Mouse (Mus musculus): ENCODE data around the gene Pnkp. TPM values are rescaled to one million over a fixed set of nuclear protein-coding genes. Genes with fewer than 3 reads are reported as not detected.

Pnkp gene
- polyA plus RNA-seq (2015; fragmentation: Nextera tagmentation; extraction: Ambion mirVana) = 34.1 and 35.8 TPM in 2 replicates

DNA sequence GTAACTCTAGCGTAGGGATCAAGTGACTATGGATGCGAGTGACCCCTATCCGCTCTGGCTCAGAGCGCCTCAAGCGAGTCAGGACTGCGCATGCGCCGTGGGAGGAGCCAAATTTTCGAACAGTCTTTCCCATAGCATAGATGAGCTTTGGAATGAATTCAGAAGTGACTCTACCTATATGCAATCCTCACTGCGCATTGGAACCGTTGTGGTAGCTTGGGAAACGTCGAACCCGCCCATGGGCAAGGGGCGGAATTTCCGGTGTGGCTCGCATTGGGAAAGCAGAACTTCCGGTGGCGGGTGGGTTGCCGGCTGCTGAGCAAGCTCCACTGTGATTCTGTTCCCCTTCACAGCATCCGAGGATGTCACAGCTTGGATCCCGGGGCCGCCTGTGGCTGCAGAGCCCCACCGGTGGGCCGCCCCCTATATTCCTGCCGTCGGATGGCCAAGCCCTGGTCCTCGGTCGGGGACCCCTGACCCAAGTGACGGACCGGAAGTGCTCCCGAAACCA, at the start of gene Pnkp:
Pnkp (plus strand) TSS at position 98 of the 511 bp plus-strand sequence.
- H3K36me3 ChIP-seq = peaks cover 30% of the 10 kb centered on the region
- WGBS = under 1% methylated on average over 32 of the region's 32 CpGs
- peak within 1 kb of the TSS; percentile 70 for H3K4me3 ChIP-seq
- peak within 1 kb of the TSS; percentile 92 for H3K9ac ChIP-seq
- no peaks in the 10 kb centered on the region for H3K27me3 ChIP-seq
- no peaks in the 10 kb centered on the region for H3K9me3 ChIP-seq
- H3K4me2 ChIP-seq = peak within 1 kb of the TSS; percentile 92
- H3K27ac ChIP-seq = peak within 1 kb of the TSS; percentile 96
- peaks cover 76% of the 10 kb centered on the region for H3K4me1 ChIP-seq (replicated peaks)
- peak; percentile 44 for ATAC-seq (ENCODE audit: low FRiP score)

DNA sequence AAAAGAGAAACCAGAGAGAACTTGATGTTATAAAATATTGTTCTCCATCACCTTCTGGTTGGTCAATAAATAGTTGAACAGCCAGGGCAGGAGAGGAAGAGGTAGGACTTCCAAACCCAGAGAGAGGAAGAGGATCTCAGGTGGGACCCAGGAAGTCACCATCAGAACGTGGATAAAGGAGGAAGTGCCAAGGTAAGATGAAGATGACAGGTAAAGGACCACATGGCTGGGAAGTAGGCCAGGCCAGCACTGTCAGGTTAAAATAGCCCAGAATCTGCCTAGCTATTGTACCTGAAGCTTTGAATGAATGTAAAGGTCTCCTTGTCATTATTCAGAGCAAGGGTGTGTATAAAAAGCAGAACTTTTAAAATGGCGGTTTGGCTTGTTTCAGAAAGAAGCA, 48.0 kb upstream of the Pnkp start:
- H3K9me3 ChIP-seq = no peaks in the 10 kb centered on the region
- H3K27ac ChIP-seq = no peak overlapping the region
- ATAC-seq (ENCODE audit: low FRiP score) = no peak
- no peak overlapping the region for H3K4me3 ChIP-seq
- H3K9ac ChIP-seq = no peak overlapping the region
- H3K4me2 ChIP-seq = no peak overlapping the region
- WGBS = 86% methylated on average over 2 of the region's 2 CpGs
- H3K27me3 ChIP-seq = 0 out of 2 replicates have a peak, but pooled peaks cover 5% of the 10 kb centered on the region
- H3K36me3 ChIP-seq = peaks cover 10% of the 10 kb centered on the region; the same call in 1 of the 2 replicates
- no peaks in the 10 kb centered on the region for H3K4me1 ChIP-seq (replicated peaks)

DNA sequence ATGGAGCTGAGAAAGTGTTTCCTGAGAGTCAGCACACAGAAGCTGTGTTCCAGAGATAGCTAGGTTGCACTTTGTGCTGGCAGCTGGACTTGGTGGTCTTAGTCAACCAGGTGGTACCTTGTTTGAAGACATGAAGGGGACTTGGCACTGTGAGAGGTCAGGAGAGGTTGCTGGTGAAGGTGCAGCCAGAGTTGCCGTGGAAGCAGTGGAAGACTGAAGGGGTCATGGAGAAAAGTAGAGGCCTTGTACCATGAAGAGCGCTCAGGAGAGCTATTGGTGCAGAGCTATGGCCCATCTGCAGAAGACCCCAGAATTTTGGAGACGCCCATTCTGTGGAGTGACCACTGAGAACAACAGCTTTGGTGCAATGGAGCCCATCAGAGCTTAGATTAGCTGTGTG, 47.5 kb upstream of the Pnkp start:
- ATAC-seq (ENCODE audit: low FRiP score) = no peak
- Histone ChIP-seq H3K9ac (no peak overlapping the region), H3K4me1 (replicated peaks) (no peaks in the 10 kb centered on the region), H3K4me3 (no peak overlapping the region), H3K9me3 (no peaks in the 10 kb centered on the region), H3K36me3 (peaks cover 10% of the 10 kb centered on the region; the same call in 1 of the 2 replicates), H3K27me3 (0 out of 2 replicates have a peak, but pooled peaks cover 5% of the 10 kb centered on the region), H3K27ac (no peak overlapping the region), H3K4me2 (no peak overlapping the region)
- WGBS = 89% methylated on average over 3 of the region's 3 CpGs

DNA sequence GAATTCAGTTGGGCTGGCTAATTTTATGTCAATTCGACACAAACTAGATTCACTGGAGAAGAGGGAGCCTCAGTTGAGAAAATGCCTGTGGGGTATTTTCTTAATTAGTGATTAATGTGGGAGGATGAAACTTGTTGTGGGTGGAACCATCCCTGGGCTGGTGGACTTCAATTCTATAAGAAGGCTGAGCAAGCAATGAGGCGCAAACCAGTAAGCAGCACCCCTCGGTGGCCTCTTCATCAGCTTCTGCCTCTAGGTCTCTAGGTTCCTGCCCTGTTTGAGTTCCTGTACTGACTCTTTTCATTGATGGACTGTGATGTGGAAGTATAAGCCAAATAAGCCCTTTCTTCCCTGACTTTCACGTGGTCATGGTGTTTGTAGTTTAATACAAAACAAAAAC, 46.6 kb upstream of the Pnkp start:
- no peak overlapping the region for H3K4me3 ChIP-seq
- no peaks in the 10 kb centered on the region for H3K9me3 ChIP-seq
- H3K4me1 ChIP-seq (replicated peaks) = peaks cover 7% of the 10 kb centered on the region
- no peak for ATAC-seq (ENCODE audit: low FRiP score)
- 0 out of 2 replicates have a peak, but pooled peaks cover 5% of the 10 kb centered on the region for H3K27me3 ChIP-seq
- H3K4me2 ChIP-seq = no peak overlapping the region
- H3K27ac ChIP-seq = no peak overlapping the region
- peaks cover 10% of the 10 kb centered on the region; the same call in 1 of the 2 replicates for H3K36me3 ChIP-seq
- 82% methylated on average over 4 of the region's 4 CpGs for WGBS
- no peak overlapping the region for H3K9ac ChIP-seq

DNA sequence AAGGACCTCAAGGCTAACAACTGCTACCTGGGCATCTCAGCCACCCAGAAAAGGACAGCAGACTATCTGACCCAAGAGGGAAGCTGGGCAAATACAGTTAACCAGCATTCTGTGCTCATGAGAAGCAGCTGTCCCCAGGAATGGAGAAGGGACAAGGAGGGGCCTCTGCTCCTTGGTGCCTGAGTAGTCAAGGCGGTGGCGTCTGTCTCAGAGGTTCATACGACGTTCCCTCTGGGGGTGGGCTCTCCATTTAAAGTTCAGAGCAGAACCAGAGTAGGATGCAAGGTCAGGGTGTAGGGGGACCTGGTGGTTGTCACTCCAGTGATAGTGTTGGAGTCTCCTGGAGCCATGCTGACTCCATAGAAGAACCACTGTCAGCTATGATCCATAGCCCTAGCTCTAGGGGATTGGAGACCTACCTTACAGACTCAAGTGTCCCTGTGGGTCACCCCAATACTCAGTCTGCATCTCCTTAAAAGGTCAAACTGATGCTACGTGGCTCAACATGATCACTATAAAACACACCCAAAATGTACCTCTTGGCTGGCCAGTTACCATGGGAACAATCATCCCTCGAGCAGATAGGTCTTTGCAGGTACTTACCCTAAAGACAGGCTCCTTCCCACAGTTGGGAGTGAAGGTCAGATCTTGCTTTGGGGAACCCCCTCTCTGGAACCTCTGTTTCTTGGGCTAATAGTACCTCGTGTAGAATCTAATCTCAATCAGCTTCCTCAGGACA, 46.0 kb upstream of the Pnkp start:
- Histone ChIP-seq H3K27ac (no peak overlapping the region), H3K4me1 (replicated peaks) (peaks cover 8% of the 10 kb centered on the region), H3K9me3 (no peaks in the 10 kb centered on the region), H3K4me2 (no peak overlapping the region), H3K4me3 (no peak overlapping the region), H3K9ac (no peak overlapping the region), H3K36me3 (peaks cover 10% of the 10 kb centered on the region; the same call in 1 of the 2 replicates), H3K27me3 (0 out of 2 replicates have a peak, but pooled peaks cover 2% of the 10 kb centered on the region)
- WGBS = 95% methylated on average over 7 of the region's 7 CpGs
- no peak for ATAC-seq (ENCODE audit: low FRiP score)

DNA sequence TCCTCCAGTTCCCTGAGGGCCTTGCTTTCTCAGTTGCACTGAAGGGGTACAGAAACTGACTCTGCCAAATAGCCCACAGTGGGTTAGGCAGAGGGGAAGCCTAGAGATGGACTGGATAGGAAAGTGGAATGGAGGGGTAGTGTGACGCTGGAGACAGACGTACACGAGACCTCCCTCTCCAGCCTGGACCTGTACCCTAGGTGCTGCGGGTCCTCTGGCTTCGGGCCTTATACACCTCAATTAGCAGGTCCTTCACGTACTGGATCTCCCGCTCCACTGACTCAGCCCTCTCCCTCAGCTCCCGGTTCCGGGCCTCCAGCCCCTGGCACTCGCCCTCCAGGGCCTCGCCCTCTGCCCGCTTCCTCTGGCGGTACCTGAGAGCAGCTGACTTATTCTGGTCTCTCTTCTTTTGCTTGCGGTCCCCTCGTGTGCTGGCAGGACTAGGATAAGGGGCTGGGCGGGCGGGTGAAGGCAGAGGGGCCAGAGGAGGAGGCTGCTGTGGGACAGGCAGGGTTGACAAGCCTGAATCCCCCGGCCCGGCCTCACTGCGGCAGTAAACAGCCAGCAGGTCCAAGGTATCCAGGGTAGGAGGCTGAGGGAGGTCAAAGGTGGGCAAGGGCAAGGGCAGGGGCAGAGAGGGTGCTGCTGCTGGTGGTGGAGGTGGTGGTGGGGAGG, 44.2 kb upstream of the Pnkp start:
- no peaks in the 10 kb centered on the region for H3K9me3 ChIP-seq
- H3K4me1 ChIP-seq (replicated peaks) = peaks cover 18% of the 10 kb centered on the region
- H3K4me2 ChIP-seq = no peak overlapping the region
- WGBS = 90% methylated on average over 19 of the region's 20 CpGs
- no peak for ATAC-seq (ENCODE audit: low FRiP score)
- peaks cover 10% of the 10 kb centered on the region; the same call in 1 of the 2 replicates for H3K36me3 ChIP-seq
- H3K4me3 ChIP-seq = no peak overlapping the region
- H3K27ac ChIP-seq = no peak overlapping the region
- H3K9ac ChIP-seq = no peak overlapping the region
- H3K27me3 ChIP-seq = no peaks in the 10 kb centered on the region

DNA sequence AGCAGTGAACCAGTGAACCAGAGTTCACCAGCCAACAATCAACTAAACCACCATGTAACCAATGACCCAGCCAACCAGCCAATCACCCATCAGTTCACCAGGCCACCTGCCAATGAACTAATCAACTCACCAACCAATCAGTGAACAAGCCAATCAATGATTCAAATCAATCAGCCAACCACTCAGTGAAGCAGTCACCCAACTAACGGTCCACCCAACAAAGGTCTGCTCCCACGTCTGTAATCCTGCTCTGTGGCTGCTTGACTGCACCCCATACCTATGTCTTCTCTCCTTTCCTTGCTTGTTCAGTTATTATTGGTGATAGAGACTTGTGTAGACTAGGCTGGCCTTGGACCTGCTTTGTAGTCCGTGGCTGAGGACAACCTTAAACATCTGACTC, 43.0 kb upstream of the Pnkp start:
- no peaks in the 10 kb centered on the region for H3K27me3 ChIP-seq
- H3K9ac ChIP-seq = no peak overlapping the region
- H3K9me3 ChIP-seq = no peaks in the 10 kb centered on the region
- no peak overlapping the region for H3K27ac ChIP-seq
- no peak overlapping the region for H3K4me2 ChIP-seq
- H3K4me3 ChIP-seq = no peak overlapping the region
- H3K36me3 ChIP-seq = peaks cover 10% of the 10 kb centered on the region; the same call in 1 of the 2 replicates
- no peak for ATAC-seq (ENCODE audit: low FRiP score)
- H3K4me1 ChIP-seq (replicated peaks) = peaks cover 30% of the 10 kb centered on the region
- 92% methylated on average over 3 of the region's 3 CpGs for WGBS

DNA sequence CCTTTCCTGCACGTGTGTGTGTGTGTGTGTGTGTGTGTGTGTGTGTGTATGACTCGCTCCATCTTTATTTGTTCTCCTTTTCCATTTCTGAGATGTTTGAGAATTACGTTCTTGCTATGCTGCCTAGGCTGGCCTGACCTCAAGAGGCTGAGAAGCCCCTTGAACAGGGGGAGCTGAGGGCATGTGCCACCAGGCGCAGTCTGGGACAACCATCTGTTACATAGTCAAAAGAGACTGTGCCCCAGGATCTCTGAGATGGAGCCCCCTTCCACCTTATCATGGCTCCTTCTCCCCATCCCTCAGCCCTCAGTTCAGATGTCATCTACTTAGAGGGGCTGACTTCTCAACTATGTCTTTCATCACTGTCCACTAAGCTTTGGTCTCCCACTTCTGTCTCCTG, 42.5 kb upstream of the Pnkp start:
- Histone ChIP-seq H3K27ac (no peak overlapping the region), H3K9me3 (no peaks in the 10 kb centered on the region)

DNA sequence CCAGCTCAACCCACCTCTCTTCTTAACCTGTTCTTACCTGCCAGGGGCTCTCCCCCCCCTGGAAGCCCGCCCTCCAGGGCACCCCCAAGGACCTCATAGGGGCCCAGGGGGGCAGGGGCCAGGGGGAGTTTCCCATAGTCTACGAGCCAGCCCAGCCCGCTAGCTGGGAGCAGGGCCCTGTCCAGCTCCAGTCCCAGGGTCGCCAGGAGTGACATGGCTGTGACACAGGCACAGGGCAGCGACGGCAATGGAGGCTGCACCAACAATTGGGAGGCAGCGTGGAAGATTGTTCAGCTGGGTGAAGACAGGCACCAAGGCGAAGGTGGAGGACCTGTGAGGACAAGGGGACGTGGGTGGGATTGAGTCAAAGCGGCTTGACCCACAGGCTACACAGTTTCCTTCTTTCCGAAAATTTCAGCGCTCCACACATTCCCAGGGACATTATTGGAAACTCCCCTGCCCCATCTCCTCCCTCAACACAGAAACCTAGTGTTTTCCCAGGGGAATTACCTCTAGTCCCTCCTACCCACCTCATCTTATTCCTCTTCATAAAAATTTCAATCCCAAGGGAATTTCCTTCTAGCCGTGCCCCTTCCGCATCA, 41.9 kb upstream of the Pnkp start:
- WGBS = 22% methylated on average over 14 of the region's 14 CpGs
- ATAC-seq (ENCODE audit: low FRiP score) = peak; percentile 5; the same call in 1 of the 2 replicates

More for the DNA sequence above, 42.5 kb upstream of the Pnkp start:
- WGBS = 86% methylated on average over 4 of the region's 4 CpGs
- Histone ChIP-seq H3K36me3 (peaks cover 10% of the 10 kb centered on the region; the same call in 1 of the 2 replicates), H3K27me3 (no peaks in the 10 kb centered on the region), H3K9ac (no peak overlapping the region), H3K4me2 (no peak overlapping the region), H3K4me3 (no peak overlapping the region), H3K4me1 (replicated peaks) (peaks cover 34% of the 10 kb centered on the region)
- no peak for ATAC-seq (ENCODE audit: low FRiP score)

DNA sequence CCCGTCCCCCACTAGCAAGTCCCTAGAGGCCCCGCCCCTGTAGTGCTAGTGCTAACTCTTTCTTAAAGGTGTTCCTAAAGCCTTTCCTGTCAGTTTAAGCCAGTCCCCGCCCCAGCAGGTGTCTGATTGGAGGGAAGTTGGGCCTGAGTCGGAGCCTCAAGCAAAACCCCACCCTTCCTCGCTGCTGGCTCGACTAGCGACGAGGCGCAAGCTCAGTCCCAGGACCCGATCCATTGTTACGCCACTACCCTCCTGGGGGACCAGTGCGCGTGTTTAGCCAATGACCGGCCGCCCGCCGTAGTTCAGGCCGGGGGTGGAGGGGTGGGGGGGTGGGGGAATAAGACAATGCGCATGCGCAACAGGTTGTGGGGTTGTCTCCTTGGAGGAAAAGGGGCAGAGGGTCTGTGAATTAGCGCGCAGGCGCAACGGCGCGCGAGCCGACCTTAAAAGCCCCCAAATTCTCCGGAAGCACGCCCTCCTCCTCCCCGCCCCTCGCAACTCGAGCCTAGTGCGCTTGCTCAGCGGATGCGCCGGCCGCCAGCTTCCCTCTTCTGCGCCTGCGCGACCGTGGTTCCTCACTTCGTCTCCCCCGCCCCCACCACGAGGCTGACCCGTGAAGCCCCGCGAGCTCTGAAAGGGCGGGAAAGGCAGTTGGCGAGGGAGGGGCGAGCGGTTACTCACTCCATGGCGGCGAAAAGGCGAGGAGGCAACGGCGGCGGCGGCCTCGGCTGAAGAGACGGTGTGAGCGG, 41.0 kb upstream of the Pnkp start, which contains the start of the genes Nup62 and Il4i1:
Nup62 (plus strand) TSS at position 368 of the 749 bp plus-strand sequence.
Il4i1 (plus strand) TSS at position 667 of the 749 bp plus-strand sequence.
- WGBS = 0% methylated on average over 62 of the region's 62 CpGs
- peak; percentile 95 for ATAC-seq (ENCODE audit: low FRiP score)
- peak within 1 kb of the TSS; percentile 94 for H3K27ac ChIP-seq
- H3K4me3 ChIP-seq = peak within 1 kb of the TSS; percentile 84
- H3K9me3 ChIP-seq = no peaks in the 10 kb centered on the region
- H3K4me1 ChIP-seq (replicated peaks) = peaks cover 46% of the 10 kb centered on the region
- H3K27me3 ChIP-seq = no peaks in the 10 kb centered on the region
- peaks cover 7% of the 10 kb centered on the region; the same call in 1 of the 2 replicates for H3K36me3 ChIP-seq
- peak within 1 kb of the TSS; percentile 93 for H3K9ac ChIP-seq
- H3K4me2 ChIP-seq = peak within 1 kb of the TSS; percentile 83

More for the DNA sequence above, 41.9 kb upstream of the Pnkp start:
- Histone ChIP-seq H3K36me3 (peaks cover 10% of the 10 kb centered on the region; the same call in 1 of the 2 replicates), H3K4me2 (peak overlapping the region; percentile 83), H3K27ac (peak overlapping the region; percentile 94), H3K4me1 (replicated peaks) (peaks cover 41% of the 10 kb centered on the region), H3K9ac (peak overlapping the region; percentile 40; the same call in 1 of the 2 replicates), H3K9me3 (no peaks in the 10 kb centered on the region), H3K27me3 (no peaks in the 10 kb centered on the region), H3K4me3 (peak overlapping the region; percentile 84)

DNA sequence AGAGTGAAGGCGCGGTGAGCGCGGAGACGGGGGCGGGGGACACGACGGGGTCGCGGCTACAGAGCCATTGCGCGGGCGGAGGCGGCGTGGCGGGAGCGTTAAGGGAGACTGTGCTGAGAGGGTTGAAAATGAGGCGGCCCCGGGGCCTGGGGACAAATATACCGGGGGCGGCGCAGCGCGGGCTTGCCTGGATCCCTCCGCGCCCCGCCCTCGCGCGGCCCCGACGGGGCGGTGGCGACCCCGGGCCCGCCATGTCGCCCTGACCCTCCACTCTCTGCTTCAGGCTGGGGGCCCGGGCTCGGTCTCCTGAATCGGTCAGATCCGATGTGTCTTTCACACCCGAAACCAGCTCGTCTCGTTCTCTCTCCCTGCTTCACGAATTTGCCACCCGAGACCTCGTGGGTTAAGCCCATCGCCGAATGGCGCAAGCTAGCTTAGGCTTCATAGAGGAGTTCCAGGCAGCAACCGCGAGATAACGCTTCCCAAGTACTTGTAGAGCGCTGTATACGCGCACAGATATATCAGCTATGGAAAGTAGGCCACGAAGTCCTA, 40.4 kb upstream of the Pnkp start, which contains the start of gene Atf5:
Atf5 (minus strand) TSS at position 189 of the 552 bp plus-strand sequence.
- H3K4me3 ChIP-seq = peak within 1 kb of the TSS; percentile 84
- under 1% methylated on average over 55 of the region's 57 CpGs for WGBS
- H3K36me3 ChIP-seq = 0 out of 2 replicates have a peak, but pooled peaks cover 5% of the 10 kb centered on the region
- no peaks in the 10 kb centered on the region for H3K27me3 ChIP-seq
- H3K4me1 ChIP-seq (replicated peaks) = peaks cover 48% of the 10 kb centered on the region
- peak within 1 kb of the TSS; percentile 94 for H3K27ac ChIP-seq
- H3K9me3 ChIP-seq = no peaks in the 10 kb centered on the region
- peak within 1 kb of the TSS; percentile 93 for H3K9ac ChIP-seq
- peak within 1 kb of the TSS; percentile 83 for H3K4me2 ChIP-seq
- ATAC-seq (ENCODE audit: low FRiP score) = peak; percentile 2; the same call in 1 of the 2 replicates

All from hindbrain, embryonic 13.5 days (tissue).